Mouse (Mus musculus): ENCODE measurements around the gene Plcl1.

The Plcl1 gene

GRCm38 (mm10) chr1:55612759-55613328 is 207.1 kb downstream of the Plcl1 start:
- DNase-seq (ENCODE audit: low read depth): no peak

- DNase-seq (ENCODE audit: low read depth): no peak
Observed at GRCm38 (mm10) chr1:55617857-55618256, 212.1 kb downstream of the Plcl1 start.

- DNase-seq (ENCODE audit: low read depth): no peak
Observed at GRCm38 (mm10) chr1:55618617-55619286, 213.0 kb downstream of the Plcl1 start.

GRCm38 (mm10) chr1:55631496-55631895 is 225.8 kb downstream of the Plcl1 start:
- no peak for DNase-seq (ENCODE audit: low read depth)

- no peak for DNase-seq (ENCODE audit: low read depth)
Observed at GRCm38 (mm10) chr1:55632024-55632423, 226.3 kb downstream of the Plcl1 start.

GRCm38 (mm10) chr1:55633326-55633725 is 227.6 kb downstream of the Plcl1 start:
- no peak for DNase-seq (ENCODE audit: low read depth)

GRCm38 (mm10) chr1:55659518-55660210 is 253.9 kb downstream of the Plcl1 start:
- no peak for DNase-seq (ENCODE audit: low read depth)

- no peak for DNase-seq (ENCODE audit: low read depth)
Observed at GRCm38 (mm10) chr1:55661381-55661780, 255.7 kb downstream of the Plcl1 start.

- no peak for DNase-seq (ENCODE audit: low read depth)
Observed at GRCm38 (mm10) chr1:55665137-55665827, 259.6 kb downstream of the Plcl1 start.

GRCm38 (mm10) chr1:55665828-55666673 is 260.3 kb downstream of the Plcl1 start:
- peak; percentile 33 for DNase-seq (ENCODE audit: low read depth)

GRCm38 (mm10) chr1:55666798-55667197 is 261.1 kb downstream of the Plcl1 start:
- no peak for DNase-seq (ENCODE audit: low read depth)

GRCm38 (mm10) chr1:55668622-55669237 is 263.0 kb downstream of the Plcl1 start:
- DNase-seq (ENCODE audit: low read depth): no peak

- no peak for DNase-seq (ENCODE audit: low read depth)
Observed at GRCm38 (mm10) chr1:55682676-55683075, 277.0 kb downstream of the Plcl1 start.

GRCm38 (mm10) chr1:55686261-55686660 is 280.5 kb downstream of the Plcl1 start:
- no peak for DNase-seq (ENCODE audit: low read depth)

GRCm38 (mm10) chr1:55693636-55694220 is 288.0 kb downstream of the Plcl1 start:
- DNase-seq (ENCODE audit: low read depth): no peak

- no peak for DNase-seq (ENCODE audit: low read depth)
Observed at GRCm38 (mm10) chr1:55696206-55696605, 290.5 kb downstream of the Plcl1 start.

- DNase-seq (ENCODE audit: low read depth): no peak
Observed at GRCm38 (mm10) chr1:55699393-55699970, 293.8 kb downstream of the Plcl1 start.

GRCm38 (mm10) chr1:55700016-55700415 is 294.3 kb downstream of the Plcl1 start:
- no peak for DNase-seq (ENCODE audit: low read depth)

GRCm38 (mm10) chr1:55700726-55701125 is 295.0 kb downstream of the Plcl1 start:
- no peak for DNase-seq (ENCODE audit: low read depth)

- no peak for DNase-seq (ENCODE audit: low read depth)
Observed at GRCm38 (mm10) chr1:55701601-55702000, 295.9 kb downstream of the Plcl1 start.

GRCm38 (mm10) chr1:55702106-55702505 is 296.4 kb downstream of the Plcl1 start:
- no peak for DNase-seq (ENCODE audit: low read depth)

All from fibroblast of lung, adult 2 months (primary cell).